ENCODE assay signal across 9 mouse cellular contexts in the genomic region with DNA sequence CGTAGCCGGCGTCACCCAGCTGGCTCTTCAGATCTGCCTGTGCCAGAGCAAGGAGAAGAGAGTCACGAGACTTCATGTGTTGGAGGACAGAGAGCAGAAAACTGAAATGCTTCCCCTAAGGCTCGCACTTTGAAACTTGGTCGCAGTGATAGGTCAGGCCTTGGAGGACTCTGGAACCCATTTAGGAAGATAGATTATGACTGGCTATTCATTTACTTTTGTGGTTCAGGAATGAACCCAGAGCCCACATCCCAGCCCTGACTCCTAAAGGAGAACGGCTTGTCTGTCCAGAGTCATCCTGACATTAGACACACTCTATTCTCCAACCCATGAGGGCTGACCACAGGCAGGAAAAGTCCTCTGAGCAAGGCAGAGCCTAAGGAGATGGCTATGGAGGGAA. TPM values are rescaled to one million over a fixed set of nuclear protein-coding genes. Genes with fewer than 3 reads are reported as not detected.
A peak's percentile ranks its signal among the peaks of the same experiment; 100 is the strongest.
DNase-seq lines count a peak whose midpoint lies in the region; ATAC-seq and TF ChIP-seq lines count a peak whose summit lies in the region.
"Not testable (repeated sequence)": the region's sequence is repeated elsewhere in the genome, so short reads cannot be mapped to it uniquely, and the experiment has no call there.
"Had no signal": no experiment of that assay in that cellular context is flagged by ENCODE, and none has a peak within 500 bp of the region (broad histone marks: within the 10 kb centered on the region; RNA-seq: fewer than 3 reads in every experiment).

No protein-coding gene starts in this region.

- not testable (repeated sequence) for DNase-seq in Patski (ENCODE audit: low read depth, low spot score)
- DNase-seq in kidney, adult 18-20 months = peak; percentile 53
- DNase-seq in kidney, adult 8-10 months = peak; percentile 70 to 82
- DNase-seq in kidney, postnatal 0 days (ENCODE audit: low spot score) = peak; percentile 0
- DNase-seq in kidney, postnatal 14 days = peak; percentile 65
- peak; percentile 56 to 75 for DNase-seq in kidney, postnatal 36 days

- POLR2A ChIA-PET in Patski (lab: Charles Lee) = not testable (repeated sequence)

- not testable (repeated sequence) for H3K36me3 ChIP-seq in kidney, embryonic 15.5 days; kidney, postnatal 0 days (ENCODE audit: insufficient read depth, low read length)

- peak; percentile 26 for ATAC-seq in Patski
- peak; percentile 72 for ATAC-seq in kidney, embryonic 15.5 days (replicated peaks; ENCODE audit: low FRiP score)
- peak; percentile 86 for ATAC-seq in kidney, postnatal 0 days (replicated peaks; ENCODE audit: low FRiP score, low read depth)

- H3K27ac ChIP-seq in kidney, embryonic 15.5 days = not testable (repeated sequence)
- H3K27ac ChIP-seq in kidney, postnatal 0 days = peak overlapping the region; percentile 8; the same call in 1 of the 2 replicates

- H3K27me3 ChIP-seq in Patski; kidney, embryonic 15.5 days; kidney, postnatal 0 days (ENCODE audit: insufficient read depth, low read length): not testable (repeated sequence)

- WGBS in kidney, embryonic 15.5 days = 93% methylated on average over 7 of the region's 7 CpGs
- WGBS in kidney, postnatal 0 days = 92% methylated on average over 7 of the region's 7 CpGs

- H3K4me2 ChIP-seq in kidney, embryonic 15.5 days; kidney, postnatal 0 days (ENCODE audit: low read length): not testable (repeated sequence)

- TF ChIP-seq CTCF in Patski (IDR thresholded peaks at IDR 0.05); kidney, postnatal 0 days (IDR thresholded peaks at IDR 0.05; ENCODE audit: low read depth): not testable (repeated sequence)

- CTCF ChIA-PET in Patski (lab: Charles Lee) = not testable (repeated sequence)

- H3K4me1 ChIP-seq in kidney, embryonic 15.5 days; kidney, postnatal 0 days (replicated peaks; ENCODE audit: insufficient read depth, low read length): not testable (repeated sequence)

- in situ Hi-C loops in Patski (cut with MboI; ENCODE audit: low pct_unique_long_range_greater_than_20kb) = loop anchor here (25.0 kb wide), 2 partner anchors 676 to 876 kb away; no protein-coding TSS in a partner anchor

- not testable (repeated sequence) for H3K4me3 ChIP-seq in kidney, embryonic 15.5 days (replicated peaks); kidney, postnatal 0 days (replicated peaks; ENCODE audit: low read depth, low read length)

- not testable (repeated sequence) for H3K9ac ChIP-seq in kidney, embryonic 15.5 days; kidney, postnatal 0 days (ENCODE audit: low read depth, low read length)

- not testable (repeated sequence) for H3K9me3 ChIP-seq in kidney, embryonic 15.5 days (replicated peaks); kidney, postnatal 0 days (replicated peaks; ENCODE audit: low read length)

RNA-seq across cellular contexts. Expression of a gene that starts 30.3 kb away (rescaled TPM):
- polyA plus RNA-seq in Patski (2021) = 63.3 TPM
- 17.4 and 22.4 TPM in 2 replicates for polyA plus RNA-seq in kidney, embryonic 15.5 days (2015; fragmentation: Nextera tagmentation; extraction: Ambion mirVana)
- 20.6 and 24.7 TPM in 2 replicates for polyA plus RNA-seq in kidney, postnatal 0 days (2015; fragmentation: Nextera tagmentation; extraction: Ambion mirVana)
- polyA plus RNA-seq: erythroblast, embryonic 14.5 days; G1E had no signal

Comparison
In these comparisons a context has a peak if more than half of its experiments do, and no peak if none do; other contexts are left out.
1. ATAC-seq: peak in every context shown above with its lines; median percentile 86 in kidney, postnatal 0 days; 72 in kidney, embryonic 15.5 days; 26 in Patski.